Comparison of ENCODE assay signal across 8 mouse cellular contexts in the genomic region with DNA sequence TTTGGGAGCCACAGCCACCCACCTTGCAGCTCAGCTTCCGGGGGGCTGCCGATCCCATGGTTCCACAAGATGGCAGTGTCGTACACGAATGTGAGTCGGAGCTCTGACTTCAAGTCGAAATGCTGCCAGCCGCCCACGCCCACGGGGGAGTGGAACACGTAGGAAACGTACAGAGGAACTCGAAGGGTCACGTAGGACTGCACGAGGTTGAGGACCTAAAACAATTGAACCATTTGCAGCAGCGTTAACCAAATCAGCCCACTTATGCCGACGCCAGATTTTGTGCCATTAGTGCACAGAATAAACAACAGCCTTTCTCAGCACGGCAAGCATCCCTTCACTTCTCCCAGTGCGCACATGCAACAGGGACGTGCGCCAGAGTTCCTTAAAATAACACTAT. TPM values are rescaled to one million over a fixed set of nuclear protein-coding genes. Genes with fewer than 3 reads are reported as not detected.
DNase-seq lines count a peak whose midpoint lies in the region; ATAC-seq and TF ChIP-seq lines count a peak whose summit lies in the region.

No protein-coding gene starts in this region.

- TF ChIP-seq EP300 in ES-Bruce4 (IDR thresholded peaks at IDR 0.05; ENCODE audit: insufficient read depth, low read depth, low read length), result no peak; the same call in 1 of the 2 replicates
- TF ChIP-seq EP300 in liver, postnatal 0 days (IDR thresholded peaks at IDR 0.05; ENCODE audit: low read depth), result no peak

- intact Hi-C loops in heart, postnatal 36 days (cut with DNase I), result loop anchor here (5.0 to 10.0 kb wide), 3 partner anchors 132 to 789 kb away; partner anchors contain the start of gene Frem2

- H3K27me3 ChIP-seq in ES-Bruce4 (ENCODE audit: control insufficient read depth, insufficient read depth, low read length, poor library complexity, severe bottlenecking), result no peaks in the 10 kb centered on the region
- no peaks in the 10 kb centered on the region for H3K27me3 ChIP-seq in liver, postnatal 0 days (ENCODE audit: insufficient read depth, low read length)

- peak; percentile 58 to 63 for DNase-seq in cerebellum, adult 18-20 months
- DNase-seq in forelimb bud, embryonic 11.5 days (ENCODE audit: low read depth, low spot score), result peak; percentile 62
- peak; percentile 41 to 60 for DNase-seq in heart, postnatal 36 days
- DNase-seq in layer of hippocampus, adult 18-20 months (ENCODE audit: low spot score in 2 of 2), result peak; percentile 74 to 93
- peak; percentile 67 for DNase-seq in liver, postnatal 0 days
- DNase-seq in ovary, adult 18-20 months (ENCODE audit: low spot score), result peak; percentile 37
- DNase-seq in thymus, postnatal 10 days (ENCODE audit: low spot score in 2 of 2), result peak; percentile 24 to 63

- ATAC-seq in liver, postnatal 0 days, result no peak

- TF ChIP-seq POLR2A in ES-Bruce4 (IDR thresholded peaks at IDR 0.05; ENCODE audit: insufficient read depth, low read length), result no peak

- H3K4me1 ChIP-seq in ES-Bruce4 (ENCODE audit: control insufficient read depth, insufficient read depth, low read length), result no peaks in the 10 kb centered on the region
- H3K4me1 ChIP-seq in liver, postnatal 0 days (ENCODE audit: insufficient read depth), result 0 out of 2 replicates have a peak, but pooled peaks cover 4% of the 10 kb centered on the region

- H3K36me3 ChIP-seq in ES-Bruce4 (ENCODE audit: control insufficient read depth, insufficient read depth, low read length, poor library complexity, severe bottlenecking), result no peaks in the 10 kb centered on the region
- H3K36me3 ChIP-seq in liver, postnatal 0 days (replicated peaks; ENCODE audit: insufficient read depth, low read length), result no peaks in the 10 kb centered on the region

- H3K9ac ChIP-seq in ES-Bruce4 (ENCODE audit: low read depth, poor library complexity, severe bottlenecking), result no peak overlapping the region
- no peak overlapping the region for H3K9ac ChIP-seq in liver, postnatal 0 days (replicated peaks)

- H3K27ac ChIP-seq in ES-Bruce4 (ENCODE audit: insufficient read depth, low read length), result no peak overlapping the region
- H3K27ac ChIP-seq in liver, postnatal 0 days (ENCODE audit: low read depth), result no peak overlapping the region

- H3K9me3 ChIP-seq in ES-Bruce4 (replicated peaks; ENCODE audit: control insufficient read depth, insufficient read depth, low read length, poor library complexity, severe bottlenecking), result no peaks in the 10 kb centered on the region
- H3K9me3 ChIP-seq in liver, postnatal 0 days (ENCODE audit: low read length), result no peaks in the 10 kb centered on the region

- H3K4me2 ChIP-seq in liver, postnatal 0 days (ENCODE audit: low read depth, low read length), result peak overlapping the region; percentile 62

- peak; percentile 83 for TF ChIP-seq CTCF in ES-Bruce4 (IDR thresholded peaks at IDR 0.05; ENCODE audit: low read depth, low read length)
- peak; percentile 66 for TF ChIP-seq CTCF in liver, postnatal 0 days (IDR thresholded peaks at IDR 0.05; ENCODE audit: low read depth)

- WGBS in liver, postnatal 0 days (ENCODE audit: insufficient replicate concordance), result 11% methylated on average over 21 of the region's 21 CpGs

- peak overlapping the region; percentile 27 for H3K4me3 ChIP-seq in ES-Bruce4 (ENCODE audit: low read depth, low read length)
- H3K4me3 ChIP-seq in liver, postnatal 0 days (ENCODE audit: low read depth, low read length), result 0 out of 2 replicates have a peak overlapping the region, but pooled peaks have one; percentile 15

RNA-seq across cellular contexts. Expression of gene Stoml3, which starts 37.3 kb away (rescaled TPM):
- not detected in 2 replicates for polyA plus RNA-seq in ES-Bruce4 (2011; ENCODE audit: insufficient read depth, insufficient read length, low read depth, missing spikeins)
- not detected for total RNA-seq in heart, postnatal 36 days (2021)
- total RNA-seq in layer of hippocampus, adult 18-20 months (2021), result 1 to 10 TPM in 1 of 2 experiments, under 1 TPM in 1; 0.87 to 1.5 TPM
- polyA plus RNA-seq in liver, postnatal 0 days (2015; fragmentation: Nextera tagmentation; extraction: Ambion mirVana), result not detected in 2 replicates
